Comparison of ENCODE assay signal across 9 mouse cellular contexts in the genomic region with DNA sequence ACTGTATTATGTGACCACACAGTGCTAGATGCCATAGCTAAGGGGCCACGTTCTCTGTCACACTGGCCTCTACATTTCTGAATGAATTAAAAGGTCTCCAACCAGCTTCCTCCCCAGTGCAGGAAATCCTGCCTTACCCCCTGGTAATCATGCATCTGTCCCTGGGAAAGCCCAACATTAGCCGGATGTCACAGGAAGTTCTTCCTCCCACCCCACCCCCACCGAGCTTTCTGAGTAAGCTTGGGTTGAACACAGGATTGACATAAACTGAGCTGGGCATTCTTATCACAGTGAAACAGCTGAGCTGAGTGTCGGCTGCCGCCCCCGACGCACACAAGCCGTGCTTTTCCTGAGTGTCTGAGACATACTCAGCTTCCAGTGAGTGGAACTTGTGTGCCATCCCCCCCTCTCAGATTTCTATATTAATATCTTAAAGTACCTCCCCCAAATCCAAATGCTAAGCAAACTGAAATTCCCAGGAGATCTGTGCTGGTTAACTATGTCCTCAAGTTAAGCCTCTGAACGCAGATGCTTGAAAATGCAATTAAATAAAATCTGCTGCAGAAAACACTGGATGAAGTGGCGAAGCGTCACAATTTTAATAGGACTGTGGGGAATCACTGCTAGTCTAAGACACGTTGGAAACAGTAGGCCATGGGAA. TPM values are rescaled to one million over a fixed set of nuclear protein-coding genes. Genes with fewer than 3 reads are reported as not detected.
DNase-seq lines count a peak whose midpoint lies in the region; ATAC-seq and TF ChIP-seq lines count a peak whose summit lies in the region.
"Had no signal": no experiment of that assay in that cellular context is flagged by ENCODE, and none has a peak within 500 bp of the region (broad histone marks: within the 10 kb centered on the region; RNA-seq: fewer than 3 reads in every experiment).

No protein-coding gene starts in this region.

- H3K9ac ChIP-seq in embryonic facial prominence, embryonic 12.5 days, result no peak overlapping the region; the same call in 1 of the 2 replicates
- H3K9ac ChIP-seq in hindbrain, embryonic 13.5 days, result 0 out of 2 replicates have a peak overlapping the region, but pooled peaks have one; percentile 49
- H3K9ac ChIP-seq in liver, embryonic 13.5 days, result no peak overlapping the region
- H3K9ac ChIP-seq in neural tube, embryonic 14.5 days (replicated peaks; ENCODE audit: low read depth, low read length), result no peak overlapping the region
- no peak overlapping the region for H3K9ac ChIP-seq in forebrain, postnatal 0 days

- no peak overlapping the region for H3K27ac ChIP-seq in embryonic facial prominence, embryonic 12.5 days
- H3K27ac ChIP-seq in hindbrain, embryonic 13.5 days, result peak overlapping the region; percentile 60
- peak overlapping the region; percentile 34; the same call in 1 of the 2 replicates for H3K27ac ChIP-seq in liver, embryonic 13.5 days
- 0 out of 2 replicates have a peak overlapping the region, but pooled peaks have one; percentile 55 for H3K27ac ChIP-seq in neural tube, embryonic 14.5 days (ENCODE audit: low read depth, low read length)
- no peak overlapping the region for H3K27ac ChIP-seq in forebrain, postnatal 0 days (ENCODE audit: low read depth, low read length)

- H3K36me3 ChIP-seq in embryonic facial prominence, embryonic 12.5 days, result no peaks in the 10 kb centered on the region
- H3K36me3 ChIP-seq in hindbrain, embryonic 13.5 days, result no peaks in the 10 kb centered on the region
- no peaks in the 10 kb centered on the region for H3K36me3 ChIP-seq in liver, embryonic 13.5 days
- H3K36me3 ChIP-seq in neural tube, embryonic 14.5 days (ENCODE audit: control insufficient read depth, insufficient read depth, low read length), result no peaks in the 10 kb centered on the region
- H3K36me3 ChIP-seq in forebrain, postnatal 0 days (ENCODE audit: insufficient read depth), result no peaks in the 10 kb centered on the region

- peaks cover 20% of the 10 kb centered on the region for H3K4me1 ChIP-seq in embryonic facial prominence, embryonic 12.5 days
- peaks cover 41% of the 10 kb centered on the region for H3K4me1 ChIP-seq in hindbrain, embryonic 13.5 days (replicated peaks)
- H3K4me1 ChIP-seq in liver, embryonic 13.5 days (replicated peaks), result peaks cover 35% of the 10 kb centered on the region
- H3K4me1 ChIP-seq in neural tube, embryonic 14.5 days (ENCODE audit: control insufficient read depth, insufficient read depth, low read length), result peaks cover 15% of the 10 kb centered on the region
- H3K4me1 ChIP-seq in forebrain, postnatal 0 days (ENCODE audit: insufficient read depth), result 0 out of 2 replicates have a peak, but pooled peaks cover 10% of the 10 kb centered on the region

- no peaks in the 10 kb centered on the region for H3K9me3 ChIP-seq in embryonic facial prominence, embryonic 12.5 days
- no peaks in the 10 kb centered on the region for H3K9me3 ChIP-seq in hindbrain, embryonic 13.5 days
- H3K9me3 ChIP-seq in liver, embryonic 13.5 days (replicated peaks), result no peaks in the 10 kb centered on the region
- H3K9me3 ChIP-seq in neural tube, embryonic 14.5 days (ENCODE audit: control insufficient read depth, low read length), result no peaks in the 10 kb centered on the region
- no peaks in the 10 kb centered on the region for H3K9me3 ChIP-seq in forebrain, postnatal 0 days (ENCODE audit: low read length)

- WGBS in embryonic facial prominence, embryonic 12.5 days, result 44% methylated on average over 12 of the region's 12 CpGs
- WGBS in hindbrain, embryonic 13.5 days, result 54% methylated on average over 12 of the region's 12 CpGs
- WGBS in liver, embryonic 13.5 days (ENCODE audit: insufficient replicate concordance), result 18% methylated on average over 12 of the region's 12 CpGs
- 48% methylated on average over 12 of the region's 12 CpGs for WGBS in neural tube, embryonic 14.5 days
- WGBS in forebrain, postnatal 0 days, result 58% methylated on average over 12 of the region's 12 CpGs

- no peak for ATAC-seq in embryonic facial prominence, embryonic 12.5 days (ENCODE audit: insufficient number of reproducible peaks, insufficient read depth, low FRiP score, low TSS enrichment)
- no peak for ATAC-seq in hindbrain, embryonic 13.5 days (ENCODE audit: low FRiP score)
- peak; percentile 67 for ATAC-seq in liver, embryonic 13.5 days (ENCODE audit: low read depth)
- ATAC-seq in neural tube, embryonic 14.5 days (ENCODE audit: low read depth), result peak; percentile 41; the same call in 1 of the 2 replicates
- ATAC-seq in forebrain, postnatal 0 days, result no peak
- ATAC-seq: Patski had no signal

- H3K4me3 ChIP-seq in embryonic facial prominence, embryonic 12.5 days, result no peak overlapping the region
- no peak overlapping the region for H3K4me3 ChIP-seq in hindbrain, embryonic 13.5 days
- H3K4me3 ChIP-seq in liver, embryonic 13.5 days (replicated peaks), result no peak overlapping the region
- no peak overlapping the region for H3K4me3 ChIP-seq in neural tube, embryonic 14.5 days (ENCODE audit: low read depth, low read length)
- no peak overlapping the region for H3K4me3 ChIP-seq in forebrain, postnatal 0 days (ENCODE audit: low read depth, low read length)

- peak; percentile 17 to 41 for DNase-seq in left cerebral cortex, postnatal 25 days (ENCODE audit: low spot score in 2 of 2)
- no peak for DNase-seq in left cerebral cortex, adult 9 months (ENCODE audit: low spot score in 2 of 2)
- DNase-seq in liver, embryonic 13.5 days, result peak; percentile 6
- no peak for DNase-seq in layer of hippocampus, postnatal 25 days (ENCODE audit: extremely low spot score in 1 of 2, low spot score in 1 of 2)
- no peak for DNase-seq in forebrain, postnatal 0 days

- 0 out of 2 replicates have a peak overlapping the region, but pooled peaks have one; percentile 7 for H3K4me2 ChIP-seq in embryonic facial prominence, embryonic 12.5 days (replicated peaks)
- H3K4me2 ChIP-seq in hindbrain, embryonic 13.5 days, result no peak overlapping the region
- peak overlapping the region; percentile 4; the same call in 1 of the 2 replicates for H3K4me2 ChIP-seq in liver, embryonic 13.5 days
- 0 out of 2 replicates have a peak overlapping the region, but pooled peaks have one; percentile 4 for H3K4me2 ChIP-seq in neural tube, embryonic 14.5 days (ENCODE audit: low read depth, low read length)
- H3K4me2 ChIP-seq in forebrain, postnatal 0 days (ENCODE audit: low read depth), result no peak overlapping the region

- no peaks in the 10 kb centered on the region for H3K27me3 ChIP-seq in embryonic facial prominence, embryonic 12.5 days
- H3K27me3 ChIP-seq in hindbrain, embryonic 13.5 days, result no peaks in the 10 kb centered on the region
- H3K27me3 ChIP-seq in liver, embryonic 13.5 days, result no peaks in the 10 kb centered on the region
- no peaks in the 10 kb centered on the region for H3K27me3 ChIP-seq in neural tube, embryonic 14.5 days (ENCODE audit: control insufficient read depth, insufficient read depth, low read length)
- no peaks in the 10 kb centered on the region for H3K27me3 ChIP-seq in forebrain, postnatal 0 days (ENCODE audit: insufficient read depth, low read length)
- H3K27me3 ChIP-seq: Patski had no signal

- TF ChIP-seq CTCF in forebrain, postnatal 0 days (IDR thresholded peaks at IDR 0.05; ENCODE audit: low read depth), result no peak

- intact Hi-C loops in left cerebral cortex, postnatal 25 days (cut with DNase I), result no loop called here

RNA-seq across cellular contexts. Expression of gene Srgap1, which starts 38.3 kb away (rescaled TPM):
- total RNA-seq in left cerebral cortex, postnatal 25 days (2021), result 10 to 100 TPM in 1 of 2 experiments, 1 to 10 TPM in 1; 8.5 to 12.5 TPM
- 19.6 and 19.8 TPM in 2 replicates for polyA plus RNA-seq in embryonic facial prominence, embryonic 12.5 days (2016; fragmentation: Nextera tagmentation; extraction: Ambion mirVana)
- 39.9 and 42.0 TPM in 2 replicates for polyA plus RNA-seq in hindbrain, embryonic 13.5 days (2015; fragmentation: Nextera tagmentation; extraction: Ambion mirVana)
- 1.3 TPM in 2 replicates for polyA plus RNA-seq in liver, embryonic 13.5 days (2015; fragmentation: Nextera tagmentation; extraction: Ambion mirVana)
- 27.4 and 32.8 TPM in 2 replicates for polyA plus RNA-seq in neural tube, embryonic 14.5 days (2014; fragmentation: Nextera tagmentation; extraction: Ambion mirVana)
- total RNA-seq in layer of hippocampus, postnatal 25 days (2021), result 10 to 100 TPM; 11.1 to 15.4 TPM
- 19.4 and 20.2 TPM in 2 replicates for total RNA-seq in forebrain, postnatal 0 days (2014; rRNA removed)
- polyA plus RNA-seq in forebrain, postnatal 0 days (2015; fragmentation: Nextera tagmentation; extraction: Ambion mirVana), result 13.5 and 27.8 TPM in 2 replicates

Comparison
In these comparisons a context has a peak if more than half of its experiments do, and no peak if none do; other contexts are left out.
1. DNase-seq: peak in left cerebral cortex, postnatal 25 days (2 of 2) and liver, embryonic 13.5 days (single experiment); none in left cerebral cortex, adult 9 months (0 of 2), layer of hippocampus, postnatal 25 days (0 of 2) and forebrain, postnatal 0 days (single experiment).
2. ATAC-seq: peak in liver, embryonic 13.5 days (single experiment) and neural tube, embryonic 14.5 days (single experiment); none in embryonic facial prominence, embryonic 12.5 days (single experiment), hindbrain, embryonic 13.5 days (single experiment) and forebrain, postnatal 0 days (single experiment).
3. H3K27ac ChIP-seq: peak in hindbrain, embryonic 13.5 days (single experiment), liver, embryonic 13.5 days (single experiment) and neural tube, embryonic 14.5 days (single experiment); none in embryonic facial prominence, embryonic 12.5 days (single experiment) and forebrain, postnatal 0 days (single experiment).
4. H3K4me2 ChIP-seq: peak in embryonic facial prominence, embryonic 12.5 days (single experiment), liver, embryonic 13.5 days (single experiment) and neural tube, embryonic 14.5 days (single experiment); none in hindbrain, embryonic 13.5 days (single experiment) and forebrain, postnatal 0 days (single experiment).